Mouse (Mus musculus): ENCODE results near the gene Gadd45g. TPM values are rescaled to one million over a fixed set of nuclear protein-coding genes. Genes with fewer than 3 reads are reported as not detected.
A peak's percentile ranks its signal among the peaks of the same experiment; 100 is the strongest.
"Not testable (repeated sequence)": the region's sequence is repeated elsewhere in the genome, so short reads cannot be mapped to it uniquely, and the experiment has no call there.

Gadd45g gene
- polyA plus RNA-seq, 1 experiment from 2014 or later: 79.3 TPM

- not testable (repeated sequence) for H3K9ac ChIP-seq; H3K4me1 ChIP-seq; H3K36me3 ChIP-seq; ATAC-seq (ENCODE audit: insufficient number of reproducible peaks, low FRiP score, low TSS enrichment, low read depth); H3K4me3 ChIP-seq (replicated peaks); H3K9me3 ChIP-seq (replicated peaks); H3K27ac ChIP-seq (replicated peaks); H3K4me2 ChIP-seq (replicated peaks); H3K27me3 ChIP-seq
- WGBS: 75% methylated on average over 4 of the region's 4 CpGs
Observed at GRCm38 (mm10) chr13:51835208-51835607, 11.3 kb upstream of the Gadd45g start.

- Histone ChIP-seq H3K9me3 (replicated peaks) (no peaks in the 10 kb centered on the region), H3K27me3 (peaks cover 12% of the 10 kb centered on the region)
Observed at GRCm38 (mm10) chr13:51837402-51837801, 9.1 kb upstream of the Gadd45g start.

GRCm38 (mm10) chr13:51839250-51840026, 7.0 kb upstream of the Gadd45g start:
- 14% methylated on average over 8 of the region's 8 CpGs for WGBS
- no peak for ATAC-seq (ENCODE audit: insufficient number of reproducible peaks, low FRiP score, low TSS enrichment, low read depth)
- peaks cover 17% of the 10 kb centered on the region for H3K27me3 ChIP-seq

More at GRCm38 (mm10) chr13:51837402-51837801, 9.1 kb upstream of the Gadd45g start:
- Histone ChIP-seq H3K4me2 (replicated peaks) (no peak overlapping the region), H3K36me3 (no peaks in the 10 kb centered on the region), H3K4me1 (peaks cover 17% of the 10 kb centered on the region), H3K9ac (no peak overlapping the region), H3K27ac (replicated peaks) (no peak overlapping the region), H3K4me3 (replicated peaks) (no peak overlapping the region)
- no peak for ATAC-seq (ENCODE audit: insufficient number of reproducible peaks, low FRiP score, low TSS enrichment, low read depth)
- WGBS: 28% methylated on average over 5 of the region's 5 CpGs

GRCm38 (mm10) chr13:51840702-51841101, 5.8 kb upstream of the Gadd45g start:
- Histone ChIP-seq H3K4me3 (replicated peaks) (no peak overlapping the region), H3K9ac (no peak overlapping the region), H3K36me3 (no peaks in the 10 kb centered on the region), H3K27me3 (peaks cover 17% of the 10 kb centered on the region), H3K9me3 (replicated peaks) (no peaks in the 10 kb centered on the region), H3K4me1 (peaks cover 33% of the 10 kb centered on the region), H3K4me2 (replicated peaks) (no peak overlapping the region), H3K27ac (replicated peaks) (no peak overlapping the region)
- 54% methylated on average over 6 of the region's 6 CpGs for WGBS
- no peak for ATAC-seq (ENCODE audit: insufficient number of reproducible peaks, low FRiP score, low TSS enrichment, low read depth)

More at GRCm38 (mm10) chr13:51839250-51840026, 7.0 kb upstream of the Gadd45g start:
- Histone ChIP-seq H3K27ac (replicated peaks) (no peak overlapping the region), H3K4me3 (replicated peaks) (no peak overlapping the region), H3K9me3 (replicated peaks) (no peaks in the 10 kb centered on the region), H3K9ac (no peak overlapping the region), H3K4me2 (replicated peaks) (no peak overlapping the region), H3K36me3 (no peaks in the 10 kb centered on the region), H3K4me1 (peaks cover 26% of the 10 kb centered on the region)

GRCm38 (mm10) chr13:51841541-51842115, 4.8 kb upstream of the Gadd45g start:
- ATAC-seq (ENCODE audit: insufficient number of reproducible peaks, low FRiP score, low TSS enrichment, low read depth): no peak
- Histone ChIP-seq H3K9ac (no peak overlapping the region), H3K9me3 (replicated peaks) (no peaks in the 10 kb centered on the region), H3K4me2 (replicated peaks) (peak overlapping the region; percentile 40), H3K27ac (replicated peaks) (no peak overlapping the region), H3K36me3 (no peaks in the 10 kb centered on the region), H3K4me3 (replicated peaks) (0 out of 2 replicates have a peak overlapping the region, but pooled peaks have one; percentile 4), H3K27me3 (peaks cover 17% of the 10 kb centered on the region), H3K4me1 (peaks cover 36% of the 10 kb centered on the region)
- WGBS: 12% methylated on average over 12 of the region's 12 CpGs

- Histone ChIP-seq H3K9ac (no peak overlapping the region), H3K27me3 (peaks cover 17% of the 10 kb centered on the region), H3K4me2 (replicated peaks) (peak overlapping the region; percentile 40), H3K27ac (replicated peaks) (no peak overlapping the region), H3K9me3 (replicated peaks) (no peaks in the 10 kb centered on the region), H3K4me1 (peaks cover 41% of the 10 kb centered on the region), H3K4me3 (replicated peaks) (0 out of 2 replicates have a peak overlapping the region, but pooled peaks have one; percentile 4), H3K36me3 (no peaks in the 10 kb centered on the region)
- WGBS: 8% methylated on average over 5 of the region's 5 CpGs
- ATAC-seq (ENCODE audit: insufficient number of reproducible peaks, low FRiP score, low TSS enrichment, low read depth): no peak
Observed at GRCm38 (mm10) chr13:51842191-51842590, 4.3 kb upstream of the Gadd45g start.

DNA sequence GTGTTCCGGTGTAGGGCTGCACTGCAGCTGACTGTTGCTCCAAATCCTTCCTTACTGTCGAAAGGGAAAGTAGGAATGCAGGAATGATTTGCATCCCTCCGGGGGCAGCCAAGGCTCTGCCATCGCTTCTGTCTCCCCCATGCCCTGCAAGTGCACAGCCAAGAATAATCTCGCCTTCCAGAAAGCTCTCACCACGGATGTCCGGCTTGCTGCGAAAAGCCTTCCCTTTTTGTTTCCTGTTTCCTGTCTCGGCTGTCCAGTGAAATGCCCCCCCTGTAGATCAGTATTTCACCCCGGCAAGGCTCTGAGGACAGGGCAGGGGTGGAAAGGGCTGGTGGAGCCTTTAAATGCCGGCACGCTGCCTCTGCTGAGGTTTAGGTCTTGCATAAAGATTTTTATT, 3.7 kb upstream of the Gadd45g start:
- ATAC-seq (ENCODE audit: insufficient number of reproducible peaks, low FRiP score, low TSS enrichment, low read depth): no peak

GRCm38 (mm10) chr13:51843298-51843697, 3.2 kb upstream of the Gadd45g start:
- WGBS: 58% methylated on average over 4 of the region's 4 CpGs
- H3K27ac ChIP-seq (replicated peaks): no peak overlapping the region
- H3K9me3 ChIP-seq (replicated peaks): no peaks in the 10 kb centered on the region
- no peaks in the 10 kb centered on the region for H3K36me3 ChIP-seq
- peaks cover 17% of the 10 kb centered on the region for H3K27me3 ChIP-seq
- ATAC-seq (ENCODE audit: insufficient number of reproducible peaks, low FRiP score, low TSS enrichment, low read depth): no peak
- no peak overlapping the region for H3K4me3 ChIP-seq (replicated peaks)
- peaks cover 51% of the 10 kb centered on the region for H3K4me1 ChIP-seq
- H3K9ac ChIP-seq: no peak overlapping the region
- no peak overlapping the region for H3K4me2 ChIP-seq (replicated peaks)

More for the DNA sequence above, 3.7 kb upstream of the Gadd45g start:
- 0 out of 2 replicates have a peak overlapping the region, but pooled peaks have one; percentile 12 for H3K9ac ChIP-seq
- 8% methylated on average over 12 of the region's 12 CpGs for WGBS
- peak overlapping the region; percentile 40 for H3K4me2 ChIP-seq (replicated peaks)
- H3K36me3 ChIP-seq: no peaks in the 10 kb centered on the region
- peaks cover 46% of the 10 kb centered on the region for H3K4me1 ChIP-seq
- no peaks in the 10 kb centered on the region for H3K9me3 ChIP-seq (replicated peaks)
- 0 out of 2 replicates have a peak overlapping the region, but pooled peaks have one; percentile 6 for H3K4me3 ChIP-seq (replicated peaks)
- no peak overlapping the region for H3K27ac ChIP-seq (replicated peaks)
- H3K27me3 ChIP-seq: peaks cover 17% of the 10 kb centered on the region

DNA sequence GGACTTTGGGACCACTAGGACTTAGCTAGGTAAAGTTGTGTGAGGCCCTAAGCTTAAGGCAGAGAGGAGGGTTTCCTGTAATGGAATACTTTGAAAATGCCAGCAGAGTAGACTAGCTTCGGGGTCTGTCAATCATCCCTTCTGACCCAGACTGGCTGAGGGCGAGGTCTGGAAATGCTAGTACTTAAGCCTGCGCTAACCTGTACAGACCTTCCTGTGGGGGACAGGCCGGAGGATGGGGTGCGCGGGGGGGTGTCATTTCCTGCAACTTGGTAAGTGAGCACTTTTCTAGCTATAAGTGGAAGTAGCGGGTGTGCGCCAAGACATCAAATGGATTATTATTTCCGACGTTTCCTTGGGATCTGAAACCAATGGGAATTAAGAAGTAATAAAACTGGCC, 2.4 kb upstream of the Gadd45g start:
- H3K36me3 ChIP-seq: no peaks in the 10 kb centered on the region
- 56% methylated on average over 10 of the region's 10 CpGs for WGBS
- no peak overlapping the region for H3K4me3 ChIP-seq (replicated peaks)
- no peak overlapping the region for H3K9ac ChIP-seq
- no peaks in the 10 kb centered on the region for H3K9me3 ChIP-seq (replicated peaks)
- H3K27me3 ChIP-seq: peaks cover 17% of the 10 kb centered on the region
- no peak overlapping the region for H3K27ac ChIP-seq (replicated peaks)
- peaks cover 60% of the 10 kb centered on the region for H3K4me1 ChIP-seq
- H3K4me2 ChIP-seq (replicated peaks): no peak overlapping the region
- no peak for ATAC-seq (ENCODE audit: insufficient number of reproducible peaks, low FRiP score, low TSS enrichment, low read depth)

DNA sequence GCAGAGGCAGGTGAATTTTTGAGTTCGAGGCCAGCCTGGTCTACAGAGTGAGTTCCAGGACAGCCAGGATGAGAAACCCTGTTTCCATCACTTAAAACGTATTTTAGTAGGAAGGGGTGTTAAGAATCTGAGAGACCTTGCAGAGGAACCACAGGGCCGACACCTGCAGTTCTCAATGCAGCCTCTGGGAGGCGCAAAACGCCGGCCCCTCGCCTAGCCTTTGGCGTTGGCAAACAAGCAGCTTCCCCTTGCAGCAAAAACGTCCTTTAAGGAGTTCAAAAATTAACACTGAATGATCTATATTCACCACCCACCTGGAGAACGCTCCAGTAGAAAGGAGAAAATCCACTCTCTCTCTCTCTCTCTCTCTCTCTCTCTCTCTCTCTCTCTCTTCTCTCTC, 1.8 kb upstream of the Gadd45g start:
- Histone ChIP-seq H3K27ac (replicated peaks) (no peak overlapping the region), H3K4me2 (replicated peaks) (no peak overlapping the region; the same call in 1 of the 2 replicates)

GRCm38 (mm10) chr13:51845072-51845471, 1.4 kb upstream of the Gadd45g start:
- Histone ChIP-seq H3K4me3 (replicated peaks) (peak overlapping the region; percentile 66), H3K4me1 (peaks cover 66% of the 10 kb centered on the region), H3K9ac (no peak overlapping the region), H3K36me3 (no peaks in the 10 kb centered on the region), H3K4me2 (replicated peaks) (peak overlapping the region; percentile 99), H3K27ac (replicated peaks) (no peak overlapping the region), H3K9me3 (replicated peaks) (no peaks in the 10 kb centered on the region), H3K27me3 (peaks cover 16% of the 10 kb centered on the region)
- 13% methylated on average over 10 of the region's 10 CpGs for WGBS
- no peak for ATAC-seq (ENCODE audit: insufficient number of reproducible peaks, low FRiP score, low TSS enrichment, low read depth)

More for the DNA sequence above, 1.8 kb upstream of the Gadd45g start:
- whole genome bisulfite sequencing: 12% methylated on average over 10 of the region's 10 CpGs
- Histone ChIP-seq H3K36me3 (no peaks in the 10 kb centered on the region), H3K4me1 (peaks cover 65% of the 10 kb centered on the region), H3K9ac (no peak overlapping the region), H3K4me3 (replicated peaks) (no peak overlapping the region), H3K27me3 (peaks cover 17% of the 10 kb centered on the region), H3K9me3 (replicated peaks) (no peaks in the 10 kb centered on the region)
- no peak for ATAC-seq (ENCODE audit: insufficient number of reproducible peaks, low FRiP score, low TSS enrichment, low read depth)
